Mouse (Mus musculus): ENCODE measurements around the gene Thap12.

Thap12 gene

DNA sequence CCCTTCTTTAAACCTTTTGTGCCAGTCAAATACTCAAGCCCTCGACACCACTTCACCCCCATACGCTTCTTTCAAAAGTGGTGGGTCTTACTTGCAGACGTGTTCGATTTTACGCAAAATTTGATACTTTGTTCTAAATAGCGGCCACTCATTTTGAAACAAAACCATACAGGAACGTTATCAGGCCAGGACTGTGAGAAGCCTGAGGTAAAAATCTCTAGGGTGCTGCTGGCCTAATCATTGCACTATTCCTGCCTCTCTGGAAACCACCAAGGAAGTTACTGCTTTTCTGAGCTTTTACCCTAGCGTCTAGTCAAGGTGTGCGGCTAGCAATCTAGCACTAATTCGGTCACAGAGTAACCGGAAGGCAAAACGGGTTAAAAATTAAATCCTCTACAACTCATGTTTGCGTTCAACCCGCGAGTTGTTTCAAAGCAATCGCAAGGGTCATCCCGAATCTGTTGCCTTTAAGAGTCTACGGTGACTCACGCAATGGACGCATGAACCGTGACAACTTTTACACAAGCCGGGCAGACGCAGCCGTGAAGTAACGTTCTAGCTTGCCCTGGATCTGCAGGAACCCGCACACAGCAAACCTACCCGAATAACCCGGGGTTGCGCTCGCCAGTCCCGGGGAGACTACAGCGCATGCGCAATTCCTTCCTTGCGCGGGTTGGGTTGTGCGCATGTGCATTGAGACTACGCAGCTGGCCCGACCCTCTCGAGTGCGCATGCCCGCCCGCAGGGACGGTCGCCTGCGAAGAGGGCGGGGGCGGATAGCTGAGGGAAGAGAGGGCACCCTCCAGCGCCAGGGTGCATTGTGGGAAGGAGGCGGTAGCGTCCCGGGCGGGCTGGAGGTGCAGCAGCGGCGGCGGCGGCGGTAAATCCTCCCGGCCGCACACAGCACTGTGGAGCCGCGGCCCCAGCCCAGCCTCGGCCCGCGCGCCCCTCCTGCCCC is at the start of gene Thap12:
Thap12 (plus strand) TSS at position 821 of the 958 bp plus-strand sequence.
- in situ Hi-C loops (cut with MboI) = loop anchor here (5.0 kb wide), 1 partner anchor 45 kb away; the partner anchor contains the start of gene Emsy

DNA sequence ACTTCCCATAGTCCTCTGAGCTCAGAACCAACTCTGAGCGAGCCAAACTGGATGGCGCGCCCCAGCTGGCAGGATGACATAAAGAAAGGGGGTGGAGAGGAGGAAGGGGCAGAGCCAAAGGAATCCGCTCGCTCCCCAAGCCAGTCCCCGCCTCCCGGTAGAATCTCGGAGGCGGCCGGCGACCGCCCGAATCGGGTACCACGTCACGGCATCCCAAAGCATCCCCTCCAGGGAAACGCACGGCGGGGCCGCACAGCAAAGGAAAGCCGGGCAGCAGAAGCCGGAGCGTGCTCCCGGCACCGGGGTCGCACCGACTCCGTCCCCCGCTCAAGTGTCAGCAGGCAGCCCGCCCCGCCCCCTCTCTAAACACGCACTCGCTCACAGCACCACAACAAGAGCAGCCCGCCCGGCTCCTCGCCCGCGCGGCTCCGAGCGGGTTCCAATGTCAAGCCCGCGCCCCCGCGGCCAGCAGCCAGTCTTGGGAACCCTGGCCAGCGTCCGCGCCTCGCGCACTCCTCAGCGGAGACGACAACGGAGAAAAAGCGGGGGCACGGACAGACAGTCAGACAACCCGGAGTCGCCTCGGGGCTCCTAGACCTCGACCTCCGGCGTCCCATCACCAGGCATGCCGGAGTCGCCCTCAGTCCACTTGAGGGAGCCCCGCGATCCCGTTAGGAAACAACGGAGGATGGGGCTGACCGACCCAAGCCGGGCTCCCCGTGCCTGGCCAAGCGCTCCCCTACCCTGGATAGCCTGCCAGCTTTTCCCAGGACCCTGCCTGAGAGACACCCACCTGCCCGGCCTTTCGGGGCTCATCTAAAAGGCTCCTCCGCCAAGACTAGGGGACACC is 47.0 kb upstream of the Thap12 start:
- in situ Hi-C loops (cut with MboI) = loop anchor here (5.0 kb wide), 1 partner anchor 46 kb away; the partner anchor contains the start of gene Thap12

DNA sequence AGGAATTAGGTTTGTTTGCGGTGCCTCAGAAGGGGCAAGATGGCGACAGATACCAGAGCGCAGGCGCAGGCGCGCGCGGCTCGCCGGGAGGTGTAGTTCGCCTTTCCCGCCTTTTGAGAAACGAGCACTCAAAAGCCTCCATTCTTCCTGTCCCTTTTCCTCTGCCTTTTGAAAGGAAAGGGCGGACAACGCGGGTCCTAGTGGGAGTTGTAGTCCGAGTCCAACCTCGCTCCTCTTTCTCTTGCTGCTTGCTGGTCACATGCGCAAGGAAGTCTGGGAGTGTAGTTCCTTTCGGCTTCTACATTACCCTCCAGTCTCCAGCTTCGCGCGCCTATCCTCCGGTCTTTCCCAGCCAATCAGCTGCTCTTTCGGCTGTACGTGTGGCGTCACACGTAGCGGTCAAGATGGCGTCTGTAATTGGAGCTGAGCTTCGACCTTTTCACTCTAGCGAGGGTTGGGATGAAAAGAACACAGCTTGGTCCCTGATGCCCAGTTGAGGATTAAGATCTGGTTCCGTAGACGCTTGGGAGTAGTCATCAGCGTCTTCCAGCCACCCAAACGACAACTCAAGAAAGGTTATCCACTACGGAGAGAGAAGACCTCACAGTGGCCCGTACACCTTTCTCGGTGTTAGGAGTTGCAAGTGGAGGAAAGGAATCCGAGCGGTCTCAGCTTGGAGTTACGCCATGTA is 46.2 kb upstream of the Thap12 start, which contains the start of gene Emsy:
Emsy (minus strand) TSS at position 253 of the 691 bp plus-strand sequence.
- in situ Hi-C loops (cut with MboI) = loop anchor here (5.0 kb wide), 1 partner anchor 46 kb away; the partner anchor contains the start of gene Thap12

DNA sequence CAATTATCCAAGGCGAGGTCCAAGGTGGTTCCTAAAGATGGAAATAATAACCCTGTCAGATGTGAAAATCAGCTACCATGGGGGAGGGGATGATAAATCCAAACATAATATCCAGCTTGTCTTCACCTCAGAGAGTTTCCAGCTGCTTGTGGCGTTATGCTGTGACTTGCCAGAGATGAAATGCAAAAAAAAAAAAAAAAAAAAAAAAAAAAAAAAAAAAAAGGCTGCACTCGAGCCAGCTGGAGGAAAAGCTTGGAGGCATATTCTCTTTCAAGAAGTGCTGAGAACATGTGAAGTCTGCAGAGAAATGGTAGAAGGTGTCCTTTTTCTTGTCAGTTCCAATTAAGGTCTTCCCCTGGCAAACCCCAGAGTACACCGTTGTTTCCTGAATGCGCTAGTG is 37.7 kb upstream of the Thap12 start:
- in situ Hi-C loops (cut with MboI) = no loop called here

DNA sequence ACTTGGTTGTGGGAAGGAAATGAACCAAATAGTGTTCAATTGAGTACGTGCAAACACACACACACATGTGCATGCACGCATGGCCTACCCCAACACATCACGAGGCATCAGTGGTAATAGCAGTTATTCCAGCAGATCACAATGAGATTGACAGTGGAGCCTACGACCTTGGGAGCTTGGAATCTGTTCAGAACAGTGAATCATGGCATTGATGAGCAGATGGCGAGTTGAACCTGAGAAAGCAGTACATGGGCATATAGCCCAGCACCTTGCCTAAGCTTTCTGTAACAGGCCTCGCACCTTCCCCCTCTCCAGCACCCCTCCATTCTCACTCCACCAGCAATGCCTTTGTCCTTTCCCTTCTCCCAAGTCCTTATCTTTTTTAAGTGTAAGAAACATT is 37.2 kb upstream of the Thap12 start:
- in situ Hi-C loops (cut with MboI) = no loop called here

DNA sequence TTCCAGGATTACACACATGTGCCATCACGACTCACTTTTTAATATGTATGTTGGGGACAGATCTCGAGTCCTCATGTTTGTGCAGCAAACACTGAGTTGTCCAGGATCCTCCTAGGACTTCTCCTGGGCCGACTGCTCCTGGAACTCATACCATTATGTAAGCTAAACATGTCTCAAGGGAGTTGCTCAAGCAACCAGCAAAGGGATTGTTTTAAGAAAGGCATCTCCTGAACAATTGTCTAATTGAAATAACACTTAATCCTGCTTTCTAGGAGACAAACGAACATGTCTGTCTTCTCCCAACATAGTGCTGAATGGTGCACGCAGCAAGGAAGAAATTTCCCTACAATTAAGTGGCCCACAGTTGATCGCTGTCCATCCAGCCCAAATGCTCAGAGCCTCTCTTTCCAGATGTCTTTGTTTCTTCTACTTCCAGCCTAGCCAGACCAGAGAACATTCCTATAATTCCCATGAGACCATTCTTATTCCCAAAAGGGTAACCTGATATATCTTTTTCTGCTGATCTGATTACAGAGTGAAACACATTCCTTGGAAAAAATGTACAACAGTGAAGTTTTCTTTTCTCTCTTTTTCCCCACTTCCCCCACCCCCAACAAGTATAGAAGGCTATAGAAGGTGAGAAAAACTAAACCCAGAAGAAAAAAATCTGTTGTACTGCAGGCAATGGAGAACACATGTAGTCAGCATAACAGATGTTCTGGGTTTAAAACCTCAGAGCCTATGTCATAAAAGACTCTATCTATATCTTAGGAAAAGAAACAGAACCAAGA is 34.8 kb upstream of the Thap12 start:
- in situ Hi-C loops (cut with MboI) = no loop called here

DNA sequence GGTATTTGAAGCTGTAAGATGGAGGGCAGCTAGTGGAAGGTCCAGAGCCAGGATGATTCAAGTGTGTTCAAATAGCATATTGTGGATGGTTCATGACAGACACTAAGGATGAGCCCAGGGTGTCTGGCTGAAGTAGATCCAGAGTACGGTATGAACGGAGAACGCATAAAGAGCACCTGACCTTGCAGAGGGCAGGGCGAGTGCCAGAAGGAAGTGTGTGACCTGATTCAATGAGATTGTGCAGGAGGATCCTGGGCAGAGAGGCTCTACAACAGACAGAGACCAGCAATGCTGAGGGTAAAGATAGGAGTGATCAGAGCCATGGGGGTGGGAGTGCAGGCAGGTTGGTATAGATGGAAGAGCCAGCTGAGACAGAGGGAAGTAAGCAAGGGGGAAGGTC is 32.1 kb upstream of the Thap12 start:
- in situ Hi-C loops (cut with MboI) = no loop called here

DNA sequence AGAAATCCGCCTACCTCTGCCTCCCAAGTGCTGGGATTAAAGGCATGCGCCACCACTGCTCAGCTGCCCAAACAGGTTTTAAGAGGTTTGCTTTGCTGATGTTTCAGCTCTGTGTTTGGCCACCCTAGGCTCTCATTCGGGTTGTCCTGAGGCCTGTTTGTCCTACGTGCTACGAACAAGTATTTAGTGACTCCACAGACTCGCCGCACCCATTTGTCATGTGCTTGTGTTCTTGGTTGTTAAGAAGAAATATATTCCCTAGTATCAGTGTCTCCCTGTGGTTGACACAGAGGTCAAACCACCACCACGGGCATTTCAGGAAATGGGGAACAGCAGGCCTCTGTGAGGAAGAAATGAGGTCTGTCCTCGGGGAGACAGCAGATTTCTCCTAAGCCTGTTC is 31.5 kb upstream of the Thap12 start:
- in situ Hi-C loops (cut with MboI) = no loop called here

DNA sequence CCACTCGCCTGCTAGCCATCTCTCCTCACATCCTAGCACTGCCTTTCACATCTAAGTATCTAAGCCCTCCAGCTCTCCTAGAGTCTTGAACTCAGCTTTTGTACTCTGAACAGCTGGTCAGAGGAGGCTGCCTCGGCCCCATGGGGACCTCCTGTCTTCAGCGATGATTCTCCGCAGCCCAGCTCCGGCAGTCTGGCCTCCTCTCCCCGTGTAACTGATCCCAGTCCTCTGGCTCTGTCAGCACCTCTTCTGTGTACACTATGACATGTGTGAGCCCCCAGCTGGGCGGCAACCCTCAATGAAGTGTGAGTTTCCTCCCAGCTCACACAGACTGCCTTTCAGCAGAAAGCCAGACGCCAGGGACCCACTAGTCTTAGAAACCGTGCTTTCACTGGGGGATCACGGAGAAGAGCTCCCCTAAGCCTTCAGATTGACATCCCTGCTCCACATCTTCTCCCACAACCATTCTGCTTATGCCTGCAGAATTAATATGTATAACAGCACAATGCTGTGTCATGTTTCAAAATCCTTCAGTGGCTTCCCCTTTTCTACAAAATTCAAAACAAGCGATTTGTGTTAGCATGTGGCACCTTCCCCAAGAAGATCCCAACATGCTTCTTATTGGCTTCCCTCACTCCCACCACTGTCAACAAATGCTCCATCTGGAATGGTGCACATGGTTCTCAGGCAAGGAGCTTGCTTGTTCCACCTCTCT is 30.5 kb upstream of the Thap12 start:
- in situ Hi-C loops (cut with MboI) = no loop called here

DNA sequence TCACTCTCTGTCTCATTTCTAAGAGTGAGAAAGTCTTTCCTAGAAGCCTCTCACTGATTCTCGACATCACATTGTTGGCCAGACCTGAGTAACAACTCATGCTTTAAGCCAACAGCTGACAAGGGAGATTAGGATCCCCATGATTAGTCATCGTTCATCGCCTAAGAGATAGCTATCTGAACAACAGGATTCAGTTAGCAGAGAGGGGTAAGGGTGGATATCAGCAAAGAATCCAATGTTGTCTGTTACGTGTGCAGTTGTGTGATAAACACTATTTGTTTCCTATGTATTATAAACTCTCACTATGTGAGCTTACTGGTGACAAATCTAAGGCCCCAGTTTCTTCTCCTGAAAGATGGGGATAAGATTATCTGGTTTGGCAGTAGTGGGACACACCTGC is 28.6 kb upstream of the Thap12 start:
- in situ Hi-C loops (cut with MboI) = no loop called here

DNA sequence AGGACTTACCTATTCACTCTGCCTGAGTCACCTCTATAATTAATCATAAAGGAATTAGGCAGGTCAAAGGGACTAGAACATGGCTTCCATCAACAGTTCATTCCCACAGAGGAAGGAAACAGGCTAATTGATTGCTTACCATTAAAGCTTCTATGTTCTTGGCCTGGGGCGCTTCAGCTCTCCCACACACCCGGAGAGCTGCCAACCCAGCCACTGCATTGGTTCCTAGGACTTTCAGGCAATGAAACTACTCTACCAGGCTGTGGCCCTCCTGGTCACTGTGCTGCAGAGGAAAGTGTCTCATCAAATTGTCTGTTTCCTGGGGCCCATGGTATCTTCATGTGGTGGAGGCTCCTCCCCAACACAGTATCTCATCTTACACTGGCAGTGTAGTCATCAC is 25.4 kb upstream of the Thap12 start:
- in situ Hi-C loops (cut with MboI) = no loop called here

DNA sequence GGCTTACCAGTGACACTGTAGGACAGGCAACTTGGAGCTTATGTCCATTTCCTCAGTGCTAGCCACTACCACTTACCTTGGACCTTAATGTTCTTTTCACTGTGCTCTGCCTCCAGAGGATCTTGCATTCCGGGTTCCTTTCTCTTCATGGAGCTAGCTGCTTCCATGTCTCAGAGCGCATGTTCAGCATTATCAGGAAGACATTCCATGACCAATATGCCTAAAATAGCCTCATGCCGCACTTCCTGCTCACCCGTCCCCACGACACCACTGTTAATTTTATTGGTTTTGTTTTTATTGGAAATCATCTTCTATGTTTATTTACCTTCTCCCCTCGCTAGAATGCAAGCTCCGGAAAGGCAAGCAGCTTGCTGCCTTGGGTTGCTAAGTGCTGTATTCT is 24.5 kb upstream of the Thap12 start:
- in situ Hi-C loops (cut with MboI) = no loop called here

DNA sequence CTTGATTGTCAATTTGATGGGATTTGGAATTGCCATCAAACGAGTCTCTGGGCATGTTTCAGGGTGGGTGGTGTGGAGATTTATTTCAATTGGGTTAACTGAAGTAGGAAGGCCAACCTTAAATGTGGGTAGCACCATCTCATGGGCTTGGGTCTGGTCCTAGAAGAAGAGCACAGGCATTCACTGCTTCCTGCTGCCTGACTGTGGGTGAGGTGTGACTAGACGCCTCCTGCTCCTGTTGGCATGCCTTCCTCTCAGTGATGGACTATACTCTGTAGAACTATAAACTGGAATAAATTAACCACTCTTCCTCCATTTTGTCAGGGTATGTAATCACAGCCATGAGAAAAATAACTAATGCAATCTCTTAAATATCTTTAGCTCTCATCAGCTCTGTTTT is 22.2 kb upstream of the Thap12 start:
- in situ Hi-C loops (cut with MboI) = no loop called here

DNA sequence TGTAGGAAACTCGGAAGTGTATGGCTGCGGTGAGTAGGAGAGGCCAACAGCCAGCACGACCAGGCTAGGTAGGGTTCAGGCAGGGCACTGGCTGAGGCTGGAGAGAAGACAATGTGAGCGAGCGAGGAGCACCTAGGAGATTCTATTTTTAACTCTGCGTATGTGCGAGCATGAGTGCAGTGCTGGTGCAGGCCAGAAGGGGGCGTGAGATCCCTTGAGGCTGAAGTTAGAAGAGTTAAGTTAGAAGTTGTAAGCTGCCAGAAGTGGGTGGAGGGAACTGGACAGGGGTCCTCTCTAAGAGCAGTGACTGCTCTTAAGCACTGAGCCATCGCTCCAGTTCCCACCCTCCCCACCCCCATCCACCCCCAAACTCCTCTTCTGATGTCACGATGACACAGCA is 20.1 kb upstream of the Thap12 start:
- in situ Hi-C loops (cut with MboI) = no loop called here

DNA sequence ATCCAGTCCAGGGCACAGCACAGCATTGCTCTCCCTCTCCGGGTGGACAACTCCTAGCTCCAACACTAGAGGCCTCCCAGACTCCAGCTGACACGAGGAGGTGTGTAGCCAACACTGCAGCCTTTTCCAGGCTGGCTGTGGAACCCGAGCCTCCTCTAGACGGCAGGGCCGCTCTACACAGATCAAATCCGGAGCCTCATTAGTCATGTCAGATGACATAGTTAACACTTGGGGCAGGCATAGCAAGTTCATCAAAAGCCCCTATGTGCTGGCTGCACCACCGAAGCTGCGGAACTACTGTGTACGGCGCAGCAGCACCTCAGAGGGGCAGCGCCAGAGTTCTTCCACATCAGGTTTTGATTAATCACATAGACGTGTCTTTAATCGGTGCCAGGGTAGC is 17.0 kb upstream of the Thap12 start:
- in situ Hi-C loops (cut with MboI) = no loop called here

DNA sequence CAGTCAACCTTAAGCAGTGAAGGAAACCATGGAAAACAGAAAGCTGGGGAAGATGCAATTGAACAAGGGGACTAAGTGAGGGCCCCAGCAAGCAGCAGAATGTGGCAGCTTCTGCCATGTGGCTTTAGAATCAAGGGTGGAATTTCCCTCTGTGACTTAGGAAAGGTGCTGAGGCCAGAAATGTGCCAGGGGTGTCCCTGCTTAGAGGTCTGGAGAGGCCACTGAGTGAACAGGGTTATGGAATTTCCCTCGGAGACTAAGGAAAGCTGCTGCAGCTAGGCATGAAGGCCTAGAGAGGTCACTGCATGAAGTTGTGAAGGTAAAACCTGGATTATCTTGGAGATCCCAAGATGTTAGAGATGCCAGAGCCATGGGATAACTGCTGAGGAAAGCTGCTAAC is 12.8 kb upstream of the Thap12 start:
- in situ Hi-C loops (cut with MboI) = no loop called here

DNA sequence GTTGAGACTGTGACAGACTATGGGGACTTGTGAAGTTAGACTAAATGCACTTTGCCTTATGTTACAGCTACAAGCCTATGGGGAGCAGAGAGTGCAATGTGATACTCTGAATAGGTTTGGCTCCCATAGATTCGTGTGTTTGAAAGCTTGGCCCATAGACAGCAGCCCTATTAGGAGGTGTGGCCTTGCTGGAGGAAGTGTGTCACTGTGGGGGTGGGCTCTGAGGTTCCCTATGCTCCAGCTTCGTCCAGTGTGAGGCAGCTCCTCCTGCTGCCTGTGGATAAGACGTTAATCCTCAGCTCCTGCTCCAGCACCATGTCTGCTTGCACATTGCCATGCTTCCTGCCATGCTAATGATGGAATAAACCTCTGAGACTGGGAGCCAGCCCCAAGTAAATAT is 12.1 kb upstream of the Thap12 start:
- in situ Hi-C loops (cut with MboI) = no loop called here

DNA sequence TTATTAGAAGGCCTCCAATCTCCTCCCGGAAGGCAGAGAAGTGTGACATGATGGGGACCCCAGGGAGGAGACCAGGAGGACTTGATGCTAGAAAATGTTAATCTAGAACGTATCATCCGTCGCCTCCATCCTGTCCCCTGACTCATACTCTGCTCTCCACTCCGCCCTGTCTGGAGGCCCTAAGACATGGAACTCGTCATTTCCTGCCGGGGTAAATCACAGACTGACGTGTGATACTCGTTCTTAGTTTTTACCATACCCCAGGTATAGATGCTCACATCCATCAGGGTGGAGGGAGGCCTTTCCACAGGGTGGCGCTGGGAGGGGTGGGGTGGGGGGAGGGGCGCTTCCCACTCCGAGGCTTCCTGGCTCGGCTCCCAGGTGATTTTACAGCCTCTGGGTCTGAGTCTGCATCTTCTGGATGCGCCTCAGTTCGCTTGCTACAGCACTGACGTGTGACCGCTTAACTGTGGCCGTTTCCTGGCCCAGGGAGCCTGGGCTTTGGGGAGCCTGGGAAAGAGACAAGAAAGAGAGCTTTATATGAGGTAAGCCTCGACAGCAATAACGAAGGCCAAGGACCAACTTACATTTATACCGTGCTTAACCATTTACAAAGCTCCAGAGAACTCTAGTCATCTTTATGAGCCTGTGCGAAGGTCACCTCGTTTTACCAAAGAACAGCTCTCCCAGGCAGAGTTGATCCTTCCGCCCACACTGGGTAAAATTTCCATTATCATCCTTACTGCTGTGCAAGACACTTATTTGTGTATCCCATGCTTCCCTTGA is 9.9 kb upstream of the Thap12 start:
- in situ Hi-C loops (cut with MboI) = no loop called here

DNA sequence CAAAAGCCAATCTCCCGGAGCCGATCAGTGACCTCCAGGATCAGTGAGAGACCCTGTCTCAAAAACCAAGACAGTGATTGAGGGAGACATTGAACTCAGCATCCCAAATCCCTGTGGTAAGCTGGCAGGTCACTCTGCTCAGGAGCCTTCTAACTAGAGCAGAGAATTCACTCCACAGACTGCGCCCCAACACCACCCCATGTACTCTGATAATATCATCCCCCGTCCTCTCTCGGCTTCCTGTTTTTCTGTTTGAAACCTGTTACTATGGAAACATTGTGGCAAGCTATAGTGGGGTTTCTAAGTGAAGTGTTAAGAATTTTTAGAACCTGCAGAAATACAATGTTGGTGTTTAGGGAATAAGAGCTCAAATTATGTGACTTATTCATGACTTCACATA is 8.9 kb upstream of the Thap12 start:
- in situ Hi-C loops (cut with MboI) = no loop called here

DNA sequence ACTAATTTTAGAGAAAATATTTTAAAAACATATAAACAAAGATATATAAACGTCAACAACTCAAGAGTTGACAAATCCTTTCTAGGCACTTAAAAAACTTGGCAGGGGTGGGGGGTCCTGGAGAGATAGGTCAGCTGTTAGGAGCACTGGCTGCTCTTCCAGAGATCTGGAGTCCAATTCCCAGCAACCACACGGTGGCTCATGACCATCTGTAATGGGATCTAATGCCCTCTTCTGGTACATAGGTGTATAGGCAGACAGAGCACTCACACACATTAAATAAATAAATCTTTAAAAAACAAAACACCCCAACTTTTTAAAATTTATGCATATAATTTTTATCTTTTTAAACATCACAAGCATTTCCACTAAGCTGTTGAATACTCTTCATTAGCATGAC is 5.4 kb upstream of the Thap12 start:
- in situ Hi-C loops (cut with MboI) = no loop called here
